Mouse (Mus musculus) adrenal gland, postnatal 10 days (tissue): ENCODE measurements around the gene Utp15. TPM values are rescaled to one million over a fixed set of nuclear protein-coding genes. Genes with fewer than 3 reads are reported as not detected.

Experiments used
- DNase-seq: peaks from one replicate; pipeline ENCODE4 v3.0.0; 2021; ENCODE audit warnings: mixed read lengths
- long read RNA-seq, 2 experiments: library from polyadenylated mRNA; stranded (forward); transcript quantifications; one replicate each; pipeline ENCODE4 v2.0.0; 2021
- total RNA-seq, 2 experiments: library from RNA; stranded (reverse); gene quantifications; 2 replicates each; pipeline ENCODE4 v1.2.3; 2021

The Utp15 gene
- total RNA-seq = 10 to 100 TPM; 16.4 TPM
- long read RNA-seq, experiment 1, full-length matches to known transcripts = 17 of 22 reads
- long read RNA-seq, experiment 1, partial matches to known transcripts = 4 of 22 reads
- long read RNA-seq, experiment 1, other reads (novel, unspliced or antisense) = 1 of 22 reads
- long read RNA-seq, experiment 2, full-length matches to known transcripts = 8 of 11 reads
- long read RNA-seq, experiment 2, partial matches to known transcripts = 1 of 11 reads
- long read RNA-seq, experiment 2, other reads (novel, unspliced or antisense) = 2 of 11 reads

DNA sequence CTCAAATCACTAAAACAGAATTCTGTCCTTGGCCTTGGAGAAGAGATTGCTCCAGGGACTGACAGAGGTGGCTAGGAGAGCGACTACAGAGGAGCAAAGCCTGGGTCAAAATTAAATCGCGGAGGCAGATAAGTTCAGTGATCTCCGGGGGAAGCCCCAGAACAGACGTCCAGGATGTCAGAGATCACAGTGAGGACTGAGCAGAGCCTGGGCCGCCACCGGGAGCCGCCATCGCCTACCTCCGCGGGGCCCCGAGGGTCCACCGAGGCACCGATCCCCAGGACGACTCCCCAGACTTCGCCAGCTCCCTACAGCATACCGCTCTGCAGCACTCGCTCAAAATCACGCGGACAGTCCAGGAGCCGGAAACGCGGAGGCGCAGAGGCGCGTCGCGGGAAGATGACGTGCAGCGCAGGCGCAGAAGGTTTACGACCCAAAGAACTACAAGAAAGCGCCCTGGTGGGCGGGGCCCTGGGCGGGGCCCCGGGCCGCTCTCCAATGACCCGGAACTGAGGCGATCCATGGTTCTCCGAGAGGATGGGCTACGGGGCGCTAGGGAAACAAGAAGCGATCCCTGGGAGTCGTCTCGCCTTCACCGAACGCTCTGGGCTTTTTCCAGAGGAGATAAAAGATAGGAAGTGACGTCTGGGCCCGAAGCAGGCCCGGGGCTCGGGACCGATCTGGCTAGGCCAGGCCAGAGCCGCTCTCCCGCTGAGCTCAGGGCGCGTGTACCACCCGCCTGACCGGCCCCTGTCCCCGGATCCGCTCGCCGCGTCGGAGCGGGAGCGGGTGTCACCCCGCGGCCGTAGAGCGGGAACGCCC lies at the start of gene Utp15, which contains the start of gene Ankra2:
TSS of gene Utp15 (minus strand) at position 406 of the 822 bp plus-strand sequence.
TSS of gene Ankra2 (plus strand) at position 439 of the 822 bp plus-strand sequence.
- DNase-seq = peak; percentile 99

DNA sequence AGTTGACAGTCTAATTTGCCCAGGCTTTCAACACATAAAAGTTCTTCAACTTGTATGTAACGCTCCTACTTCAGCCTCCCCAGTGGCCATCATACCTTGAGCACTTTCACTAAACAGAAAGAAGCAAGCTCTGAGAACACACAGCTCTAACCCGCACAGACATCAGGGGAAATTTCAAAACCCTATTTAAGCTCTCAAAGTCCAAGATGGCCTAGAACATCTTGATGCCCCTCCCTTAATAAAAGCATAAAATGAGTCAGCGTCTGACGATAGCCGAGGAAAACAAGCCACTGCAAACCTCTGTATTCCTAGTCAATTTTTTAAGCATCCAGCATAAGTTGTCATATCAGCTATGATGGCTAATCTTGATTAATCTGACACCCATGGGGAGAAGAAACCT lies 48.8 kb upstream of the Utp15 start:
- no peak for DNase-seq

DNA sequence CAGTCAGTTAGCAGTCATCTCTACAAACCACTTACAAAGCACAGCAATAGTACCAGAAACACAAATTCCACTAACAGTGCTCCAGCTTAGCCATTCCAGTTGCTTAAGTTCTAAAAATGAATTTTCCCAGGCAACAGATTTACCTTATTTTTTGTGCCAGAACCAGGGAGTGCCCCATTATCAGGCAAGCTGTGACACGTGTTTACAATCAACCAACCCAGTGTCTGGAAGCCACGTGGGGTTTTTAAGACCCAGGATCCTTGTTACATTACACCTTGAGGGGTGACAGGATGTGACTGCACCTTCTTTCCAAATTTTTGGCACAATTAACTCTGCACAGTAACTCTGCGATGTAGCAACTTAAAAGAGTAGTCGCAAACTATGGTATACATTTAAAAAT lies 45.9 kb upstream of the Utp15 start:
- DNase-seq = no peak

DNA sequence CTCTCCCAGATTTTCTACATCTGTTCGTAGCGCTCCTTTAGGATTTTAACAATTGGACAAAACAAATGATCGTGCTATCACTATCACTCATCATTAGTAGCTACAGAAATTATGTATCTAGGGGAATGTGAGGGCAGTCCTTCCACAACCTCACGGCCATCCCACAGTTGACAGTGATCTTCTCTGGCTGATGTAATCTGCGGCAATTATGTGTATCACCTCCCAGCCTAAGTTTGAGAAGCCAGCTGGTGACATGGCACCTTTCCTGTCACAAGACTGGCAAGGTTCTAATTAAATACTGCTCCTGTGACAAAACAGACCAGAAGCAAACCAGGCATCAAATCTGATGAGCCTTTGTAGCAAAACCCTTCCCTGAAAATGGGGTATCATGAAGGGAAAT lies 45.2 kb upstream of the Utp15 start:
- no peak for DNase-seq

DNA sequence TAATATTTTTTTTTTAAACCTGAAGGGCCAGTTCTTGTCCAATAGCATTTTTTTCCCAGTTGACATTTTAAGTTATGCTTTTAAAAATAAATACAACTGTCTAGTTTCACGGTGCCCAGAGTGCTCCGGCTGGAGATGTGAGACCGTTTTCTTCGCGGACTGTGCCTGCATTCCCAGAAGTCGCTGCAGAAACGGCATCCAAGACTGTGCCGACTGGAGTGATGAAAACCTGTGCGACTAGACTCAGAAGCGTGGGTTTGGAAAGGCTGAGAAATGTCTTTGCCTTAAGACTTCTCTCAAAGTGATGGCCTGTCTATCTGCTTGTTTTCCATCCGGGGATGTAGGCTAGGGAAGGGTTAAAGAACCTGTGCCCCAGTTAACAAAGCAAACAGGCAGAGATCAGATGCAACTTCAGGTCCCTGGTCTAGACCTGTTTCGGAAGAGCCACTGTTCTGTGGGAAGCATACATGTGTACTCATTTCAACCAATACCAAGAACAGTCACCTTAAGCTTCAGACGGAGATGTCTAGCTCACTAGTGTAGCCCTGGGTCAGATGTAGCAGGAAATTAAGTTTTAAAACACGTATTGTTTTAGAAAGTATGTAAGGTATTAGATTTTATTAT lies 44.1 kb upstream of the Utp15 start:
- no peak for DNase-seq

DNA sequence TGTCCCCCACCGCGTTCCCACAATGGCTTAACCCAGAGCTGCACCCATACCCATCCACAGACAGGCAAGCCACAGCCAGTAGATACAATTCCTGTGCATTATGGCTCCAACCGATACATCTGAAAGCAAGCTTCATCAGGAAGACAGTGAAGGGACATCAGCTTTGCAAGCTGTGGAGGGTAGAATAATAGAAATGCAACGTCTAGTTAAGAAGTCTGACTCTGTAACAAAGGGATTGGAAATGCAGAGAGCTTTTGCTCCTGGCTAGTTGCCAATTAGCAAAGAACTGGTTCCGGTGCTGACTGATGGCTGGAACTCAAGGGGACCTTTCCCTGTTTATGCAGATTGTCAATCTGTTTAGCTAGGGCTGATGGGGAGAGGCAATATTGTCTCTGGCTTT lies 43.6 kb upstream of the Utp15 start:
- no peak for DNase-seq

DNA sequence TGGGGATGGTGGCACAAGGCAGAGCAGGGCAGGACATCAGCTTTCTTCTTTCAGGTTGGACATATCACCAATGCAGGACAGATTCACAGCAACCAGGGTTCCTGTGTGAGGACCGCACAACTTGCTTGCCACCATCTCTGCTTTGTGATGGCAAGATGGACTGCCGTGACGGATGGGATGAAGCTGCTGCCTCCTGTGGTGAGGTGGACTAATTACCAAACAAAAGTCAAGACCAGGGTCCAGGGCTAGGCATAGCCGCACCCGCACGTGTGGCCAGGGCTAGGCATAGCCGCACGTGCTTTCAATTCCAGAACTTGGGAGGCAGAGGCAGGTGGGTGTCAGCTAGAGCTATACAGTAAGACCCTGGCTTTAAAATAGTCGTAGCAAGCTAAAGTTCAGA lies 42.4 kb upstream of the Utp15 start:
- no peak for DNase-seq

DNA sequence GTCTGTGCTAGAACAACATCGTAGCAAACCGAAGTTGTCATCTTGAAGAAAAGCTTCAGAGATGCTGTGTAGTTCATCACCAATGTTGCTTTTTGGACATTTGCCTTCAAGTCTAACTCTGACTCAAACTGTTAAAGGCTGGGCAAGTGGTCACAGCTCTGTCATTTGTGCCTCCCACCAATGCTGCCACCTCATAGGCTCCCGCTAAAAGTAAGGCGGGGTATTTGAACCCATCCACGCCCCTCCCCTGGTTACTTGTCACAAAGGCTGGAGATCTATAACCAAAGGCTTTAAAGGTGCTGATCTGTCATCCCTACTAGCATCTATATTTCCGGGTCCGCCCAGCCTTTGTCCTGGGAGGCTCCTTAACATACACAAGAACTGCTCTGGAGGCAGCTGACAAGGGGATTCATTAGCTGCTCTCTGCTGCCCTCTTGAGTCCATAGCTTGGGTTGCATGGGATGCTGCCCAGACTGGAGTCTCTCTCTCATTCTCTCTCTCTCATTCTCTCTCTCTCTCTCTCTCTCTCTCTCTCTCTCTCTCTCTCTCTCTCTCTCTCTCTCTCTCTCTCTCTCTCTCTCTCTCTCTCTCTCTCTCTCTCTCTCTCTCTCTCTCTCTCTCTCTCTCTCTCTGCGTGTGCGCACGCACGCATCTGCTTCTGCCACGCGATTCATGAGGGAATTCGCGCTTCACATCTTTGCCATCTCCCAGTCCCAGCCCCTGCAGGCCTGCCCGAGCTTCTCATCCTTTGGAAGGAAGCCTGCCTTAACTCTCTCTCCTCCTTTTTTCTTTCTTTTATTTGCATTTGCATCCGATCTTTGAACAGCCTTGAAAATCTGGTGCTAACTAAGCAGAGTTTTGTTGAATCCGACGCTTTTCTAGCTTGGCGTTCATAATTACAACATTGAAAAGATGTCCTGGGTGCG lies 36.3 kb upstream of the Utp15 start:
- DNase-seq = peak; percentile 85

DNA sequence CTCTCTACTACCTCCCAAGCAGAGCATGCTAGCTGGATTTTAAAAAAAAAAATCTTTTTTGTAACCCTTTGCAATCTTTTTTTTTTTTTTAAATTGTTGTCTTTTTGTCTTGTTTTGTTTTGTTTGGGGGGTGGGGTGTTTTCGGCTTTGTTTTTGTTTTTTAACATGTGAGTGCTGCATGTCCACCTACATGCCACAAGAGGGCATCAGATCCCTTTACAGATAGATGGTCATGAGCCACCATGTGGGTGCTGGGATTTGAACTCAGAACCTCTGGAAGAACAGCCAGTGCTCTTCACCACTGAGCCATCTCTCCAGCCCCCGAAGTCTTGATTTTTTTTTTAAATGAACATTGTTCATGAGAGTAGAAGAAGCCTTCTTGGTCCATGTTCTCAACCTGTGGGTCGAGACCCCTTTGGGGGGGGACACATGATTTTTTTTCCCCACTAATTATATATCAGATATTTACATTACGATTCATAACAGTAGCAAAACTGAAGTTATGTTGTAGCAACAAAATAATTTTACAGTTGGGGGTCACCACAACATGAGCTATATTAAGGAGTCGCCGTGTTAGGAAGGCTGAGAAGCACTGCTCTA lies 35.1 kb upstream of the Utp15 start:
- no peak for DNase-seq

DNA sequence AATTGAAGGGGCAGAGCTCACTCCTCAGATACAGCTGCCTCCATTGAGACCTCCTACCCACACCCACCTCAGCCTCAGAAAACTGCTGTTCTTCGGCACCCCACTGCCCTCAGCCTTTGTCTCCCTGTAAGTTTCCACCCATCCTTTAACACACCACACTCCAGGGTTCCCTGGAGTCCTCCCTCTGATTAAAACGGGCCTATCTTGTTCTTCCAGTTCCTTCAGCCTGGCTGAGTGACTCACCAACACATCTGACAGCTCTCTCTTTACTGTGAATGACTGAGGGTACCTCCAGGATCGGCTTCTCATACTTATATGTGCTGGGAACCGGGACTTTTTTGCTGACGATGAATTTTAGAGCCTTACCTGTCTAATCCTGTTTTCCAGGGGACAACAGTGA lies 33.2 kb upstream of the Utp15 start:
- no peak for DNase-seq

DNA sequence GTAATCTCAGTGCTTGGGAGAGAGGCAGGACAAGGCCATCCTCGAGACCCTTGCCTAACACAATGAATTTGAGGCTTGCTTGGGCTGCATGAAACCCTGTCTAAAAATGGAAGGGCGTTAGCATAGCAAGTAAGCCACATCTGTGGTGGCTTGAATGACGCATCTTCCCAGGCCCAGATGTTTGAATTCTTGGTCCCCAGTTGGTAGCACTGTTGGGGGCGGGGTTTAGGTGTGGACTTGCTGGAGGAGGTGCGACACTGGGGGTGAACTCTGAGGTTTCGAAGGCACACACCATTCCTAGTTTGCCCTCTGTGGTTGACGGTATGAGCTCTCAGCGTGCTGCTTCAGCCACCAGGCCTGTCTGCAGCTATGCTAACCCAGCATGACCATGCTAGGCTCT lies 28.9 kb upstream of the Utp15 start:
- no peak for DNase-seq

DNA sequence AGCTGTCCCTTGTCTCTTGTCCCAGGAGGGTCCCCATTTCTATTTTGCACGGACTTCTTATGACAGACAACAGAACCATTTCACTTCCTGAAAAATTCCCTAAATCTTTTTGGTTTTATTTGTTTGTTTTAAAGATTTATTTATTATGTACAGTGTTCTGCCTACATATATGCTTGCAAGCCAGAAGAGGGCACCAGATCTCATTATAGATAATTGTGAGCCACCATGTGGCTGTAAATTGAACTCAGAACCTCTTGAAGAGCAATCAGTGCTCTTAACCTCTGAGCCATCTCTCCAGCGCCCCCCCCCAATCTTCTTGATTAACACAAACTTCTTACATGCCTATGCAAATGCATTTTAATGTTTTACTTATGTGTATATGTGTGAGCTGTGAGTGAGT lies 27.9 kb upstream of the Utp15 start:
- no peak for DNase-seq

DNA sequence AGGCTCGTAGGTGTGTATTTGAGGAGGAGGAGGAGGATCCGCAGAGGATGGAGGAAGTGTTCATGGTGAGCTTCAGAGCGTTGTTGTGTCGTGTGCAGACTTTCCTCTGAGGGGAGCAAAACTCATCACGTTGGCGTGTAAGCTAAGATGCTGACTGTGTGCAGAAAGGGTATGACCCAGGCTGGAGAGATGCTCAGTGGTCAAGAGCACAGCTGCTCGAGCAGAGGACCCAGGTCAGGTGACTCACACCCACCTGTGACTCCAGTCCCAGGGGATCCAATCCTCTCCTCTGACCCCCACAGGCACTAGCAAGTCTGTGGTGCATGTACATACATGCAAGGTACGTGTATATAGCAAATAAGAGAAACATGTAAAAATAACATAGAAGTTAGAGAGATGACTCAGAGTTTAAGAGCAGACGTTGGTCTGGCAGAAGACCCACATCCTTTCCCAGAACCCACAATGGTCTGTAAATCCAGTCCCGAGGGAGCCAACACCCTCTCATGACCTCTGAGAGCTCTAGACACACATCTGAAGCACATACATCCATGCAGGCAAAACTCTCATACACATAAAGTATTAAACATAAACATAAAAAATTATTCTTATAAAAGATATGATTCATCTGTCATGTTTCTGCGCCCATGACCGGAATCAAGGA lies 18.3 kb upstream of the Utp15 start:
- no peak for DNase-seq

DNA sequence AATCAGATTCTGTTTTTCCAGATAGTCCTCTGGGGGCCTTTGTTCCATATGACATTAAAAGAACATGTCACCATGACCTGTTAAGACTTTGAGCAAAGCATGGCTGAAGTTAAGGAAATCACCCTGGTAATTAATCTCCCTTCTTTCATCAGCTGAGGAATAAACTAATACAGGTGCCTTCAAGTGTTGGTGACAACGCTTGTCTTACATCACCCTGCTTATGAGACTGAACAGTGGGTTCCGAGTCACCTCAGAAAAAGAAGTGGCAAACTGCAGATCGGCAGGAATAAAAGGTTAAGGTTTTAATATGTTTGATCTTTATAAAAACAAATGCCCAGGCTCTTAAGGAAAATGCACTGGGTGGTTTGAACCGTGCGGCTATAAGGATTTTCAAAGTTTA lies 16.8 kb upstream of the Utp15 start, which contains the start of gene Gm21976:
TSS of gene Gm21976 (plus strand) at position 202 of the 400 bp plus-strand sequence.
- no peak for DNase-seq

DNA sequence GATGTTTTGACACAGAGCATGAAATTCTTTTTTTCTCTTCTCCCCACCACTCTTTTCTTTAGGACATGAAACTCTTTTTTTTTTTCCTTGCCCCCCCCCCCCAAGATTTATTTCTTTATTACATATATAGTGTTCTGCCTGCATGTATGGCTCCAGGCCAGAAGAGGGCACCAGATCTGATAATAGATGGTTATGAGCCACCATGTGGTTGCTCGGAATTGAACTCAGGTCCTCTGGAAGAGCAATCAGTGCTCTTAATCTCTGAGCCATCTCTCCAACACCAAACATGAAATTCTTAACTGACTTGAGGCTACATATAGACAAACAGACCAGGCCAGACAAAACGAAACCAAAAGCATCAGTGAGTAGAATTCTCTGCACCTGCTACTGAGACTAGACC lies 14.7 kb upstream of the Utp15 start:
- no peak for DNase-seq

DNA sequence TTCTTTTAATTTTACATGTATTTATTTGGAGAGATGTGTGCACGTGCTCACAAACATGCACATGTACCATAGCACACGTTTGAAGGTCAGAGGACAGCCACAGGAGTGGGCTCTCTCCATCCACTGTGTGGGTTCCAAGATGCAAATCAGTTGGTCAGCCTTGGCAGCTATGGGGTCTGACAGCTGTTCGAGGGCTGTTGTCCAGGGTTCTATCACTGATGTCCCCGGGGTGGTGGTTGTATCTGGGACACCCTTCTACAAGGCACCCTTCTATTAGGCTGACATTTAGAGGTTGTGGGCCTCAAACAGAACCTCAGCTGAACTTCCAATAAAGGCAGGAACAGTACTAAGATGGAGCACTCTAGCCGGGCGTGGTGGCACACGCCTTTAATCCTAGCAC lies 13.4 kb upstream of the Utp15 start:
- no peak for DNase-seq

DNA sequence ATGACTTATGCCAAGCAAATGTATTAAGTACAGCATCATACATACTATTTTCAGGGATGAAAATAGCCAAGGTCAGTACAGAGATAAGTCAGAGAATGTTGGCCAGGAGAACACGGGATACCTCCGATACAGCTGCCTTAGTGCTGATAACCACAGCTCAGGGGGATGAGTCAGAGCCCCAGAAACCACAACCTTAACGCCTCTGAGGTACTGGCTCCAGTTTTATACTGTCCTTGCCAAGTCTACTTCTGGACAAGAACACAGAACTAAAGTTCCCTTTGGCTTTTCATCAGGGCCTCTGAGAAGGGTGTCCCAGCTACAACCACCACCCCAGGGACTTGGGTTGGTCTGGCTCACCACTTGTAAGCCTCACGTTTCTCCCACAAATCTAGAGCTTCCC lies 12.8 kb upstream of the Utp15 start:
- peak; percentile 60 for DNase-seq

DNA sequence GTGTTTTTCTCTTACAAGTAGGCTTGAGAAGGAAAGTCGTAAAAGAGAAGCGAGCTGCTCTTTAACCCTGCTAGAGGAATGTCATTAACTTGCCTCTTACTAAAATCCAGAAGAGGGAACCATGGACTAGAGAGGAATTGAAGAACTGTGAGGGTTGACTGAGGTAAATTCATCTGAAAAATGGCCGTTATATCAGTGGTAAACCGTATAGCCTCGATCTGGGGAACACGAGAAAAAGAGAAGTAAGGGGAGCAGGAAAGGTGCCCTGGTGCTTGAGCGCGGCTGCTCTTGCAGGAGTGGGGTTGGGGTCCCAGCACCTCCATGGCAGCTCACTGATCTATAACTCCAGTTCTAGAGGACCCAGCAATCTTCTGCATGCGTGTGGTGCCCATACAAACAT lies 11.2 kb upstream of the Utp15 start:
- no peak for DNase-seq

DNA sequence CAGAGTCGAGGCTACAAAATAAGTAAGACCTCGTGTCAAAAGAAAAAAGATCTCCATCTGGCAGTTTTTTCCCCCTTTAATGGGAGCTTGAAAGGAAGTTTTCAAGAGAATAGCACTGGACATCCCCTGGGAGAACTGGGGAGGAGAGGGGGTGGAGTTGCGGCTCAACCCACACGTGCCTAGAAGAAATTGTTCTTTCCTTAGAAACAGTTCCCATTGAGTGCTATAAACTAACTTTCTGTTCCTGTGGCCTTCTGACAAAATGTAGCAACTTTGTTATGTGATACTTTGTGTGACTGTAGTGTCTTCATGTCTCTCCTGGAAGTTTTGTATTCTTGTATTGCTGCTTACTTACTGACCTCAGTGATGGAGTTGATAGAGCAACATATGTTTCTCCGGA lies 1.3 kb upstream of the Utp15 start:
- no peak for DNase-seq

DNA sequence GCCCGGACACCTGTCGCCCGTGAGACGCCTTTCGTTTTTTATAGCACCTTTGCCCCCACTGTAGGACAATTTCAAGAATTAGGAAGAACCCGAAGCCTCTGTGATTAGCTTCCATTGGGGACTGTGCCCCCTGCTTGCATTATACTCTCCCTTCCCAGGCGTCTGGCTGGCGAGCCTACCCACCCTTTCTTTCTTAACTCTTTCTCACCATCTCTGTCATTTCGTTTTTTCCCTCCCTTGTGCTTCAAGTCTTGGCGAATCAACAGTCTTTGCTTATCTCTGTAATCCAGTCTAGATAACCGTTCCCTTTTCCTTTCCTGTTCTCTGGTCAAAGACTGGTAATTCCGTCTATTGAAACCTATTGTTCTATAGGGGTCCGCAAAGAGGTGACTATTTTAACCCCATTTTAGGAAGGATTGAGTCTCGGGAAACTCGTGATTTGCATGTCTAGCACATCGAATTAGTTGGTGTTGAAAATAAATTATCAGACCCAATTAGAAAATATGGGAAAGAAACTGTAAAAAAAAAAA lies 682 bp upstream of the Utp15 start:
- DNase-seq = no peak

DNA sequence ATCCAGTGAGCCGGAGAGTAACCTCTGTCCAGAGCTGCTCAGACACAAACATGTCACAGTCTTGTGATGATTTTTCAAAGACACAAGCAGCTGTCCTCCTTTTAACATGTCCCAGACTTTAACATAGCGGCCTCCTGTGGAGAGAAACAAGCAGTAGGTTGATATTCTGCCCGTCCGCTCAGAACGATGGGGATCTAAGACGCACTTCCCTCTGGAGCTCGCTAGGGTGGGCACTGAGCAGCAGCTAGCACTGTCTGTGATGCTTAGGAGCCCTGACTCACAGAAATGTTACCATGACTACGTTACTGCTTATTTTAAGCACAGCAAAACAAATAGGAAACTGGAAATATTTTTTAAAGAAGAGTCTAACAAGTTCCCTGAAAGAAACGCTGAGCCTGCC lies 7.9 kb downstream of the Utp15 start:
- no peak for DNase-seq
